Mouse (Mus musculus): ENCODE measurements around the gene Acan. TPM values are rescaled to one million over a fixed set of nuclear protein-coding genes. Genes with fewer than 3 reads are reported as not detected.

The Acan gene
- total and polyA plus RNA-seq, 2 experiments from 2014 or later = 1.1 to 2.2 TPM

GRCm38 (mm10) chr7:79147931-79148653 lies 94.8 kb downstream of the Acan start:
- Histone ChIP-seq H3K4me1 (ENCODE audit: control insufficient read depth, insufficient read depth) (peaks cover 24% of the 10 kb centered on the region), H3K36me3 (replicated peaks; ENCODE audit: control insufficient read depth, insufficient read depth, low read length) (peaks cover 22% of the 10 kb centered on the region), H3K9ac (replicated peaks; ENCODE audit: low read depth, low read length) (peak overlapping the region; percentile 88), H3K27me3 (ENCODE audit: control insufficient read depth, insufficient read depth, low read length) (no peaks in the 10 kb centered on the region), H3K4me3 (ENCODE audit: low read depth, low read length) (peak overlapping the region; percentile 84), H3K4me2 (ENCODE audit: low read depth, low read length) (peak overlapping the region; percentile 82), H3K27ac (ENCODE audit: low read depth) (peak overlapping the region; percentile 90), H3K9me3 (replicated peaks; ENCODE audit: control insufficient read depth, low read length) (no peaks in the 10 kb centered on the region)
- DNase-seq (ENCODE audit: low spot score) (no peak), ATAC-seq (ENCODE audit: insufficient read depth, low read depth) (no peak)
- TF ChIP-seq CTCF (IDR thresholded peaks at IDR 0.05; ENCODE audit: low read depth) (no peak), EP300 (IDR thresholded peaks at IDR 0.05; ENCODE audit: low read depth) (no peak)
- WGBS = 1% methylated on average over 20 of the region's 20 CpGs

DNA sequence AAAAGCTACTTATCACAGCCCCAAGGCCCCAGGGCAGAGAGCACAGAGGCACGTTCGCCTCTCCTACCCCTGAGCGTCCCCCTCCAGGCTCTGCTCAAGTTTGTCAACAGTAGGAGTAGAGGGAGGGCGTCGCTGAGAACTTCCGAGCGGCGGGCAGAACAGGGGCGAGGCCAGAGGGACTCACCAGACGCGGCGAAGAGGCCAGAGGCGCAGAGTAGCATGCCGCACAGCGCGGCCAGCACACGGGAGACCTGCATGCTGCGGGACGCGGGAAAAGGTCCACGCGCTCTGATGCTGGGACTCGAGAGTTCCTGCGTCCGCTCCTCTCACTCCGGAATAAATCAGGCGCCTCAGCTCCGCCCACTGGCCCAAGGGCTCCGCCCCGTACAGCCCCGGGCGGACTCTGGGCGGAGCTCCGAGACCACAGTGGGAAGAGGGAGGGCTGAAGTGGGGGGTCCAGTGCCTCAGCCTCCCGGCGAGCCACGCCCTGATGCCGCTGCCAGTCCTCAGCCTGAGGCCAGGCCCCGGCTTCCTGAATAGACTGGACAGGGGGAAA lies 95.5 kb downstream of the Acan start, which contains the start of gene Mfge8:
Gene Mfge8 (minus strand): TSS at position 350 of the 556 bp plus-strand sequence.
- Histone ChIP-seq H3K9me3 (replicated peaks; ENCODE audit: control insufficient read depth, low read length) (no peaks in the 10 kb centered on the region), H3K27ac (ENCODE audit: low read depth) (peak within 1 kb of the TSS; percentile 90), H3K4me2 (ENCODE audit: low read depth, low read length) (peak within 1 kb of the TSS; percentile 82), H3K36me3 (replicated peaks; ENCODE audit: control insufficient read depth, insufficient read depth, low read length) (peaks cover 15% of the 10 kb centered on the region), H3K27me3 (ENCODE audit: control insufficient read depth, insufficient read depth, low read length) (no peaks in the 10 kb centered on the region), H3K9ac (replicated peaks; ENCODE audit: low read depth, low read length) (peak within 1 kb of the TSS; percentile 88), H3K4me3 (ENCODE audit: low read depth, low read length) (peak within 1 kb of the TSS; percentile 84), H3K4me1 (ENCODE audit: control insufficient read depth, insufficient read depth) (peaks cover 24% of the 10 kb centered on the region)
- TF ChIP-seq CTCF (IDR thresholded peaks at IDR 0.05; ENCODE audit: low read depth) (no peak), EP300 (IDR thresholded peaks at IDR 0.05; ENCODE audit: low read depth) (no peak)
- WGBS = 0% methylated on average over 39 of the region's 39 CpGs
- ATAC-seq (ENCODE audit: insufficient read depth, low read depth) (peak; percentile 97), DNase-seq (ENCODE audit: low spot score) (peak; percentile 96)

DNA sequence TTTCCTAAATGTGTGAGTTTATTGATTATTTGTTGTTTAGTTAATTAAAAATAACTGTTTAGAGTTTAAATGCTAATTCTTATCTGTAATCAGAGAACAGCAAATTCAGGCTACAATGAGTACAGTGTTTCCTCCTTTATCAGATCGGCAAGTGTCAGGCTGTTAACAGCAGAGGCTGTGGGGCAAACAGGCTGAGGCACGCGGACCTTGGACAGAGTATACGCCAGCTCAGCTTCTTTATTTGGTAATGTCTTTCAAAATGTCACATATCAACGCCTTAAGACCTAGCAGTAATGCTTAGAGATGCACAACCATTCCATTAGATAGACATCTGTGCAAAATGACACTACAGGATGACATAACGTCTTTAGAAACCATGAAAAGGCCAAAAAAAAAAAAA lies 96.2 kb downstream of the Acan start:
- peak overlapping the region; percentile 90; the same call in 1 of the 2 replicates for H3K27ac ChIP-seq (ENCODE audit: low read depth)
- no peaks in the 10 kb centered on the region for H3K9me3 ChIP-seq (replicated peaks; ENCODE audit: control insufficient read depth, low read length)
- no peaks in the 10 kb centered on the region for H3K27me3 ChIP-seq (ENCODE audit: control insufficient read depth, insufficient read depth, low read length)
- H3K4me1 ChIP-seq (ENCODE audit: control insufficient read depth, insufficient read depth) = peaks cover 24% of the 10 kb centered on the region
- H3K4me3 ChIP-seq (ENCODE audit: low read depth, low read length) = no peak overlapping the region
- peak overlapping the region; percentile 82 for H3K4me2 ChIP-seq (ENCODE audit: low read depth, low read length)
- WGBS = 32% methylated on average over 6 of the region's 6 CpGs
- TF ChIP-seq EP300 (IDR thresholded peaks at IDR 0.05; ENCODE audit: low read depth) = no peak
- no peak for DNase-seq (ENCODE audit: low spot score)
- peaks cover 9% of the 10 kb centered on the region for H3K36me3 ChIP-seq (replicated peaks; ENCODE audit: control insufficient read depth, insufficient read depth, low read length)
- no peak overlapping the region for H3K9ac ChIP-seq (replicated peaks; ENCODE audit: low read depth, low read length)
- no peak for ATAC-seq (ENCODE audit: insufficient read depth, low read depth)

DNA sequence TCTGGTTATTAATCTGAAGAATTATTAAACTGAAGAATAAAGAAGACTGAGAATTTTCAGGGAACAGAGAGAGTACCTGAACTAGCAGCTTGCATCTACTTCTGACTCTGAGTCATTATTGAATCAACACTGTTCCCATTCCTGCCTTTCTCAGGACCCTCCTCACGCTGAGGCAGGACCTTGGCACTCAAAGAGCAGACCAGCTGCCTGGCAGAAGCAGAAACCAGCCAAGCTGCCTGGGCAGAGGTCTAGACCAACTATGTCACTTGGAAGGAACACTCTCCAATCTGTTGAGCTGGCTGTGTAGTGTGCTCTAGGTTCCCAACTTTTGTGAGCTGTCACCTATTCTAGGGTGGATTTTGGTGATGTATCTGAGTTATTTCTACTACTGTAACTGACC lies 106.1 kb downstream of the Acan start:
- WGBS = 55% methylated on average over 1 of the region's 1 CpGs
- Histone ChIP-seq H3K4me2 (ENCODE audit: low read depth, low read length) (no peak overlapping the region), H3K27me3 (ENCODE audit: control insufficient read depth, insufficient read depth, low read length) (no peaks in the 10 kb centered on the region), H3K27ac (ENCODE audit: low read depth) (no peak overlapping the region), H3K9ac (replicated peaks; ENCODE audit: low read depth, low read length) (no peak overlapping the region), H3K4me1 (ENCODE audit: control insufficient read depth, insufficient read depth) (no peaks in the 10 kb centered on the region), H3K4me3 (ENCODE audit: low read depth, low read length) (no peak overlapping the region), H3K9me3 (replicated peaks; ENCODE audit: control insufficient read depth, low read length) (peaks cover 7% of the 10 kb centered on the region; the same call in 1 of the 2 replicates), H3K36me3 (replicated peaks; ENCODE audit: control insufficient read depth, insufficient read depth, low read length) (no peaks in the 10 kb centered on the region)
- DNase-seq (ENCODE audit: low spot score) = no peak
- TF ChIP-seq EP300 (IDR thresholded peaks at IDR 0.05; ENCODE audit: low read depth) (no peak), CTCF (IDR thresholded peaks at IDR 0.05; ENCODE audit: low read depth) (no peak)
- no peak for ATAC-seq (ENCODE audit: insufficient read depth, low read depth)

Other genes with a start within 250 kb of the Acan start
- 8.7 and 11.1 TPM in 2 replicates for gene Det1, start 206.2 kb upstream of the Acan start, total RNA-seq (2014; rRNA removed; ENCODE audit: low replicate concordance)
- 7.6 and 8.2 TPM in 2 replicates for gene Det1, start 206.2 kb upstream of the Acan start, polyA plus RNA-seq (2015; fragmentation: Nextera tagmentation; extraction: Ambion mirVana)
- 18.4 and 22.9 TPM in 2 replicates for gene Aen, start 157.6 kb upstream of the Acan start, total RNA-seq (2014; rRNA removed; ENCODE audit: low replicate concordance)
- gene Aen, start 157.6 kb upstream of the Acan start, polyA plus RNA-seq (2015; fragmentation: Nextera tagmentation; extraction: Ambion mirVana) = 28.7 and 31.3 TPM in 2 replicates
- 0.31 and 11.5 TPM in 2 replicates for gene Isg20, start 140.1 kb upstream of the Acan start, total RNA-seq (2014; rRNA removed; ENCODE audit: low replicate concordance)
- gene Isg20, start 140.1 kb upstream of the Acan start, polyA plus RNA-seq (2015; fragmentation: Nextera tagmentation; extraction: Ambion mirVana) = 3.1 and 5.2 TPM in 2 replicates
- 2.0 TPM in 1 of 2 replicates, not detected in the other for gene Hapln3, start 77.5 kb downstream of the Acan start, total RNA-seq (2014; rRNA removed; ENCODE audit: low replicate concordance)
- 0.40 and 0.55 TPM in 2 replicates for gene Hapln3, start 77.5 kb downstream of the Acan start, polyA plus RNA-seq (2015; fragmentation: Nextera tagmentation; extraction: Ambion mirVana)
- 272 and 285 TPM in 2 replicates for gene Mfge8, start 95.6 kb downstream of the Acan start, total RNA-seq (2014; rRNA removed; ENCODE audit: low replicate concordance)
- gene Mfge8, start 95.6 kb downstream of the Acan start, polyA plus RNA-seq (2015; fragmentation: Nextera tagmentation; extraction: Ambion mirVana) = 244 and 250 TPM in 2 replicates
- gene Abhd2, start 219.7 kb downstream of the Acan start, total RNA-seq (2014; rRNA removed; ENCODE audit: low replicate concordance) = 14.5 and 16.6 TPM in 2 replicates
- 3.4 and 4.2 TPM in 2 replicates for gene Abhd2, start 219.7 kb downstream of the Acan start, polyA plus RNA-seq (2015; fragmentation: Nextera tagmentation; extraction: Ambion mirVana)

Data from heart, postnatal 0 days (tissue).